Mouse (Mus musculus) left cerebral cortex, adult 2 months (tissue): Measurements from ENCODE around the gene Kdm5b. TPM values are rescaled to one million over a fixed set of nuclear protein-coding genes. Genes with fewer than 3 reads are reported as not detected.
"Not testable (repeated sequence)": the region's sequence is repeated elsewhere in the genome, so short reads cannot be mapped to it uniquely, and the experiment has no call there.

ENCODE experiments used
- DNase-seq, 2 experiments: peaks; one replicate each; pipeline ENCODE4 v3.0.0; 2021 to 2022; ENCODE audit warnings: low spot score in 2 of 2, mixed read lengths in 1 of 2; ENCODE audit errors: extremely low spot score in 1 of 2
- H3K27ac ChIP-seq: fragments of 200-600 bp; 2 replicates; pipeline ENCODE4 v1.8.1; 2022
- H3K4me3 ChIP-seq: fragments of 200-600 bp; 2 replicates; pipeline ENCODE4 v1.8.1; 2022
- CTCF ChIP-seq: fragments of 200-600 bp; IDR thresholded peaks from 2 replicates; pipeline ENCODE4 v1.8.1; 2022; ENCODE audit warnings: antibody characterized with exemption, mild to moderate bottlenecking, moderate library complexity
- intact Hi-C: fragments of 180-260 bp; cut with DNase I; formaldehyde crosslinking; loops from one replicate; pipeline ENCODE4 v1.15.1; 2025
- total RNA-seq, 2 experiments: library from RNA; stranded (reverse); gene quantifications; 2 replicates each; pipeline ENCODE4 v1.2.3; 2021

Gene Kdm5b
- total RNA-seq, 2 experiments from 2014 or later, result 70.5 to 71.0 TPM

- intact Hi-C loops, result loop anchor here (5.0 kb wide), 1 partner anchor 71 kb away; no protein-coding TSS in a partner anchor
- Histone ChIP-seq H3K4me3 (no peak overlapping the region), H3K27ac (no peak overlapping the region)
- TF ChIP-seq CTCF, result no peak
- no peak for DNase-seq
Observed at GRCm38 (mm10) chr1:134521163-134521562, 38.8 kb upstream of the Kdm5b start.

- no peak for DNase-seq
- Histone ChIP-seq H3K4me3 (no peak overlapping the region), H3K27ac (no peak overlapping the region)
- intact Hi-C loops, result loop anchor here (5.0 kb wide), 1 partner anchor 70 kb away; no protein-coding TSS in a partner anchor
- TF ChIP-seq CTCF, result no peak
Observed at GRCm38 (mm10) chr1:134522325-134522724, 37.6 kb upstream of the Kdm5b start.

GRCm38 (mm10) chr1:134524424-134524823 is 35.5 kb upstream of the Kdm5b start:
- TF ChIP-seq CTCF, result peak; percentile 43
- no peak overlapping the region for H3K4me3 ChIP-seq
- no peak overlapping the region for H3K27ac ChIP-seq
- no peak for DNase-seq
- intact Hi-C loops, result loop anchor here (5.0 kb wide), 1 partner anchor 68 kb away; no protein-coding TSS in a partner anchor

GRCm38 (mm10) chr1:134525015-134525414 is 35.0 kb upstream of the Kdm5b start:
- TF ChIP-seq CTCF, result no peak
- no peak for DNase-seq

GRCm38 (mm10) chr1:134526752-134527151 is 33.2 kb upstream of the Kdm5b start:
- intact Hi-C loops, result no loop called here
- no peak overlapping the region for H3K27ac ChIP-seq
- DNase-seq, result no peak
- TF ChIP-seq CTCF, result no peak
- no peak overlapping the region for H3K4me3 ChIP-seq

More at GRCm38 (mm10) chr1:134525015-134525414, 35.0 kb upstream of the Kdm5b start:
- intact Hi-C loops, result no loop called here
- no peak overlapping the region for H3K4me3 ChIP-seq
- no peak overlapping the region for H3K27ac ChIP-seq

GRCm38 (mm10) chr1:134530618-134531017 is 29.4 kb upstream of the Kdm5b start:
- Histone ChIP-seq H3K27ac (no peak overlapping the region; the same call in 1 of the 2 replicates), H3K4me3 (no peak overlapping the region)
- no peak for TF ChIP-seq CTCF
- intact Hi-C loops, result loop anchor here (10.0 kb wide), 1 partner anchor 214 kb away; no protein-coding TSS in a partner anchor
- peak; percentile 14 to 42 for DNase-seq

- intact Hi-C loops, result loop anchor here (10.0 kb wide), 1 partner anchor 211 kb away; no protein-coding TSS in a partner anchor
- not testable (repeated sequence) for DNase-seq, H3K4me3 ChIP-seq, H3K27ac ChIP-seq
Observed at GRCm38 (mm10) chr1:134533710-134534109, 26.3 kb upstream of the Kdm5b start.

- TF ChIP-seq CTCF, result no peak
- DNase-seq, result no peak
- Histone ChIP-seq H3K27ac (no peak overlapping the region), H3K4me3 (no peak overlapping the region)
- intact Hi-C loops, result loop anchor here (10.0 kb wide), 1 partner anchor 210 kb away; no protein-coding TSS in a partner anchor
Observed at GRCm38 (mm10) chr1:134535054-134535453, 24.9 kb upstream of the Kdm5b start.

GRCm38 (mm10) chr1:134535513-134535912 is 24.5 kb upstream of the Kdm5b start:
- DNase-seq, result no peak
- TF ChIP-seq CTCF, result no peak
- no peak overlapping the region for H3K27ac ChIP-seq
- H3K4me3 ChIP-seq, result no peak overlapping the region
- intact Hi-C loops, result loop anchor here (10.0 kb wide), 1 partner anchor 209 kb away; no protein-coding TSS in a partner anchor

- intact Hi-C loops, result no loop called here
- Histone ChIP-seq H3K27ac (no peak overlapping the region), H3K4me3 (no peak overlapping the region)
- no peak for TF ChIP-seq CTCF
- no peak for DNase-seq
Observed at GRCm38 (mm10) chr1:134540610-134541009, 19.4 kb upstream of the Kdm5b start.

GRCm38 (mm10) chr1:134548231-134548630 is 11.7 kb upstream of the Kdm5b start:
- intact Hi-C loops, result no loop called here
- no peak for DNase-seq
- H3K27ac ChIP-seq, result no peak overlapping the region
- H3K4me3 ChIP-seq, result no peak overlapping the region
- TF ChIP-seq CTCF, result no peak

GRCm38 (mm10) chr1:134549632-134550132 is 10.3 kb upstream of the Kdm5b start, which contains the start of gene Mgat4e:
TSS of gene Mgat4e (minus strand) at chr1:134549682.
- intact Hi-C loops, result no loop called here
- TF ChIP-seq CTCF, result no peak

GRCm38 (mm10) chr1:134551869-134552268 is 8.1 kb upstream of the Kdm5b start:
- no peak for TF ChIP-seq CTCF
- Histone ChIP-seq H3K4me3 (no peak overlapping the region), H3K27ac (no peak overlapping the region)
- DNase-seq, result no peak
- intact Hi-C loops, result no loop called here

More at GRCm38 (mm10) chr1:134549632-134550132, 10.3 kb upstream of the Kdm5b start, which contains the start of gene Mgat4e:
- DNase-seq, result no peak
- H3K4me3 ChIP-seq, result no peak within 1 kb of the TSS
- H3K27ac ChIP-seq, result no peak within 1 kb of the TSS
